Mouse (Mus musculus) neural tube, postnatal 0 days (tissue): ENCODE results near the gene Tvp23b. TPM values are rescaled to one million over a fixed set of nuclear protein-coding genes. Genes with fewer than 3 reads are reported as not detected.

ENCODE experiments used
- polyA plus RNA-seq: library from polyadenylated mRNA; unstranded; fragments of >200 nt; fragmentation: Nextera tagmentation; extraction: Ambion mirVana; gene quantifications from 2 replicates; pipeline ENCODE4 v1.2.1, GENCODE M21; 2015

Tvp23b gene
- 44.3 and 47.3 TPM in 2 replicates for polyA plus RNA-seq

GRCm38 (mm10) chr11:62879220-62880048 lies at the start of gene Tvp23b:
Gene Tvp23b, plus strand, starts transcription at chr11:62879455.

GRCm38 (mm10) chr11:62846961-62847654 lies 32.1 kb upstream of the Tvp23b start, which contains the start of gene Fbxw10:
Gene Fbxw10, plus strand, starts transcription at chr11:62847069.

GRCm38 (mm10) chr11:62951012-62951411 lies 71.8 kb downstream of the Tvp23b start, which contains the start of gene Cdrt4:
Gene Cdrt4, plus strand, starts transcription at chr11:62951193.

Other genes starting within 250 kb of the Tvp23b start
- gene Lrrc75a, start 230.9 kb upstream of the Tvp23b start, polyA plus RNA-seq: 7.6 and 7.9 TPM in 2 replicates
- gene Mmgt2, start 230.8 kb upstream of the Tvp23b start, polyA plus RNA-seq: 24.7 and 32.0 TPM in 2 replicates
- 10.5 and 11.5 TPM in 2 replicates for gene Zfp287, start 147.6 kb upstream of the Tvp23b start, polyA plus RNA-seq
- not detected in 2 replicates for gene Gm10428, start 126.4 kb upstream of the Tvp23b start, polyA plus RNA-seq
- gene Zfp286, start 90.0 kb upstream of the Tvp23b start, polyA plus RNA-seq: 14.0 and 18.6 TPM in 2 replicates
- 5.7 and 6.6 TPM in 2 replicates for gene Trim16, start 59.2 kb upstream of the Tvp23b start, polyA plus RNA-seq
- gene Fbxw10, start 32.4 kb upstream of the Tvp23b start, polyA plus RNA-seq: 0.41 and 0.49 TPM in 2 replicates
- 0.37 TPM in 1 of 2 replicates, not detected in the other for gene Cdrt4, start 71.7 kb downstream of the Tvp23b start, polyA plus RNA-seq
- 0.09 TPM in 1 of 2 replicates, not detected in the other for gene Tekt3, start 182.2 kb downstream of the Tvp23b start, polyA plus RNA-seq
- gene Pmp22, start 249.5 kb downstream of the Tvp23b start, polyA plus RNA-seq: 124 and 130 TPM in 2 replicates